Mouse (Mus musculus) adrenal gland, adult 2 months (tissue): ENCODE data around the gene Ube2b. TPM values are rescaled to one million over a fixed set of nuclear protein-coding genes. Genes with fewer than 3 reads are reported as not detected.
A peak's percentile ranks its signal among the peaks of the same experiment; 100 is the strongest.

Experiments used
- DNase-seq: peaks from one replicate; pipeline ENCODE4 v3.0.0; 2021
- polyA plus RNA-seq: library from polyadenylated mRNA; depleted of rRNA; stranded (reverse); fragments of >200 nt; gene quantifications from 2 replicates; pipeline ENCODE4 v1.2.3, GENCODE M21; 2012
- total RNA-seq, 2 experiments: library from RNA; stranded (reverse); gene quantifications; 2 replicates each; pipeline ENCODE4 v1.2.3; 2021

The Ube2b gene
- total and polyA plus RNA-seq, 3 experiments: 43.4 to 196 (median 133) TPM

DNA sequence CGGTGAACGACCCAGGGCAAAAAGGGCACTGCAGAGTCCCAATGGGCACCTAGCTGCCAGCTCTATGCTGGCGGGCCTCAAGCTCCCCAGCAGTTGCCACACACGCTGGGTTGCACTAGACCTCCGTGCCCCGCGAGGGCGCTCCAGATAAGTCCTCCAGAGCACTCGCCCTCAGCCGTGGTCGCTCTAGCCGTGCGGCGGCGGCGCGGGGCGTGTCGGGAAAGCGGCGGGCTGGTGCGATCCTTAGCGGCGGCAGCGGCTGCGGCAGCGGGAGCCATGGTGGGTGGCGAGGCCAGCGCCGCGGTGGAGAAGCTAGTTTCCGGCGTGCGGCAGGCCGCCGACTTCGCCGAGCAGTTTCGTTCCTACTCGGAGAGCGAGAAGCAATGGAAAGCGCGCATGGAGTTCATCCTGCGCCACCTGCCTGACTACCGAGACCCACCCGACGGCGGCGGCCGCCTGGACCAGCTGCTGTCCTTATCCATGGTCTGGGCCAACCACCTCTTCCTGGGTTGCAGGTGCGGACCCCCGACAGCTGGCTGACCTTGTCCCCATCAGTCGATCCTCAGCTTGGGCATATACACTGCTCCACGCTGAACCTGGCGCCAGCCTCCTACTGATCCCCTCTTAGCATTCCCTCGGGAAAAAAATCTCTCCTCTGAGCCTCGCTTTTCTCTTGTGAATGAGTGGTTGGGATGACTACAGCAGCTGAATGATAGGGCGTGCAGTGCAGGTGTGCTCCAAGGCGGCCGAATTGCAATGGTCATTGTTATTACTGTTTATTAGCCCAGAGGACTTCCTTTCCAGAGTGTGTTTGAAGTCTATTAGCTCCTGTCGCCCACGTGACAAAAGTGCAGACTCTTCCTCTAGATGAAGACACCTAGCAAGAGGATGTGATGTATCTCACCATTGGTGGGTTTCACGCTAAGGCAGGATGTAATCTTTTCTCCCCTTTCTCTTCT is 32.8 kb downstream of the Ube2b start, which contains the start of gene Cdkn2aipnl:
TSS of gene Cdkn2aipnl (plus strand) at position 219 of the 959 bp plus-strand sequence.
- DNase-seq: peak; percentile 97

DNA sequence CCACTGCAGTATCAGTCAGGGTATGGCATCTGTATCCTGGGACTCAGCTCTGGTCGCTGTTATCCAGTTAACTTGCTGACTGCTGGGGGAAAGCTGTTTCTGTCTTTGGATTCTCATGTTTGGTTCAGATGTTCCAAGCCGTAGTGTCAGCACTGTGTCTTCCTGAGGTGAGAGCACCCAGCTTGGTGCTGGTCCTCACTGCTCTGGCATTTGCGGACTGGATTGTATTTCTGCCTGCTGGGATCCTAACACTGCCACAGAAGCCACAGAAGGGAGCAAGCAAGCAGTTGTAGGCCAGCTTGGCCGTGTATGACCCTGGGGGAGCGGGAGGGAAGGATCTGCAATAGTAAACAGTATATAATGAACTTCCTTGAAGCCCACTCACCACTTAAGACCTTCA is 33.9 kb downstream of the Ube2b start:
- DNase-seq: no peak

DNA sequence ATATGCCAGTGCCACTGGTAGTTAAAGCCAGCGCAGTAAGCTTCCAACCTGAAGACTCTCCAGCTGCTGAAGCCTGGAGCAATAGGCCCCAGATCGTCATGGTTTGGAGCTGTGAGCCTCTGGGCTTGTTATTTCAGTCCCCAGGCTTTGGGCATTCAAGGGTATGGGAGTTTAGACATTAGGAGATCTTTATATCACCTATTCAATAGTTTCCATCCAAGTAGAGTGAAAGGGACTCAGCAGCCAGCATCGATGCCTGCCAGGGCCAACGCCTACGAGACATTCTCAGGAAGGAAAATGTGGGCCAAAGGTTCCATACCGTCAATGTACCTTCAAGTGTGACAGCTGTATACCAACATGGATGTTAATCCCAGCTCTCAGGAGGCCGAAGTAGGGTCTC is 38.3 kb downstream of the Ube2b start:
- no peak for DNase-seq

DNA sequence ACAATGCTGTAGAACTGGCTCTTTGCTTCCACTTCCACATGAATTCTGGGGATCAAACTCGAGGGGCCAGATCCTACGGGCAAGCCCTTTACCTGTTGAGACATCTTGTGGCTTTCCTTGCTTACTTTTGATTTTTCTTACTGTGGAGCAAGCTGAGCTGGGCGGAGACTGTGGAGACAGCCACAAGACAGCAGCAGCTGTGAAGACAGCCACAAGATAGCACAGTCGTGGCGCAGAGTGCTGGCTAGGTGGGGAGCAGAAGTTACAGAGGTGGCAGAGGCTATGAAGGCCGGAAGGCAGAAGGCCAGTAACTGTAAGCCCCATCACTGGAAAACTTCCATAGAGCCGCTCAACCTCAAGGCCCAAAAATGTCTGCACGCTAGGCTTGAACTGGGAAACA is 38.8 kb downstream of the Ube2b start:
- DNase-seq: no peak

- DNase-seq: peak; percentile 37
Observed at GRCm38 (mm10) chr11:51960967-51961471, 39.5 kb downstream of the Ube2b start.

- no peak for DNase-seq
Observed at GRCm38 (mm10) chr11:51960061-51960460, 40.5 kb downstream of the Ube2b start.

GRCm38 (mm10) chr11:51959511-51959910 is 41.1 kb downstream of the Ube2b start:
- DNase-seq: no peak

GRCm38 (mm10) chr11:51957760-51958159 is 42.8 kb downstream of the Ube2b start:
- DNase-seq: no peak

DNA sequence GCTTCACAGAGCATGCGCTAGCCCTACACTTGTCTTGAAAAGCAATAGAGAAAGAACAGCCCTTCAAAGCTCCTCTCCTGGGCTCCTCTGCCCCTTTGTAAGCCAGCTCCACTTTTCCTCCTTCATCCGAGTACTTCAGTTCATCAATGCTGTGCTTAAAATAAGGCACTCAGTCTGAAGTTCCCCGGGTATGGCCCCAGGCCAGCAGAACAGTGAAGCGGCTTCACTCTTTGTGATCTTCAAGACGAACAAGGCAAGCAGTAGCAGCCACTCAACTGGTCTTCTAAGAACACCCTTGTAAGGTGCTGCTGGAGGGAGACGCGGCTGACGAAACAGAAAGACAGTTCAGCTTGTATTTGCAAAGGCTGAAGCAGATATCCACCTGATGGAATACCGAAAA is 44.5 kb downstream of the Ube2b start:
- no peak for DNase-seq

DNA sequence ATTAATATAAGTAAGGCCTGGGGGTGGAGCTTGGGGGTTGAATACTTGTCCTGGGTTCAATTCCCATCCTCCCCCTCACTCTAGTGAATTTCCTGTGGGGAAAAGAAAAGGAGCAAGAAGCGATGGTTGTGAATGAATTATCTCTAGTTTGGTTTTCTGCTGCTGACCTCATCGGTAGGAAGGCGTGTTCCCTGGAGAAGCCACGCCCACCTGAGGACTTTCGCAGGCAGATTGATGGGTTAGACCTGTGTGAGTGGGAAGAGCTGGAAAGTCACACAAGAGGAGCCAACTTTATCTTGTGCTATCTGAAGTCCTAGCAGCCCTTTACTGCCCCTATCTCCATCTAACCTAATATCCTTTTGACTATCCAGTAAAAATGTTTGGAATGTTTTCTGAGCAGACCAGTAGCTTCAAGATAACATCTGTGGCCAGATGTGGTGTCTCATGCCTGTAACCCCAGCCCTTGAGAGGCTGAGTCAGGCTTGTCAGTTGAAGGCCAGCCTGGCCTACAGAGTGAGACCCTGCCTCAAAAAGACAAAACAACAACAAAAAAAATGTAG is 48.6 kb downstream of the Ube2b start:
- DNase-seq: no peak

DNA sequence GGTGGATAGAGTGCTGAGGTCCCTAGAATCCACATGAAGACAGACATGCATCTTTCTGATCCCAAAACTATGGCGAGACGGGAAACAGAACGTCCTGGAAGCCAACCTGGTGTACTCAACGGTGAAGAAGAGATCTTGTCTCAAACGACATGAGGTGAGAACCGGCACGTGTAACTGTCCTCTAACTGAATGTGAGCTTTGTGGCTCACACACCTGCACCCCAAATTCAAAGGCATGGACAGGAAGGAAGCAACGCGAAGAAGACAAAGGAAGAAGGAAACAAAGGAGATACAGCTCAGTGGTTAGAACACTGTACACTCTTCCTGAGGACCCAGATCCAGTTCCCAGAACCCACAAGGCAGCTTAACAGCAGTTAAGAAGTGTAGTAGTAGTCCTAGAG is 50.6 kb downstream of the Ube2b start:
- DNase-seq: no peak

GRCm38 (mm10) chr11:51949155-51949840 is 51.3 kb downstream of the Ube2b start:
- no peak for DNase-seq

DNA sequence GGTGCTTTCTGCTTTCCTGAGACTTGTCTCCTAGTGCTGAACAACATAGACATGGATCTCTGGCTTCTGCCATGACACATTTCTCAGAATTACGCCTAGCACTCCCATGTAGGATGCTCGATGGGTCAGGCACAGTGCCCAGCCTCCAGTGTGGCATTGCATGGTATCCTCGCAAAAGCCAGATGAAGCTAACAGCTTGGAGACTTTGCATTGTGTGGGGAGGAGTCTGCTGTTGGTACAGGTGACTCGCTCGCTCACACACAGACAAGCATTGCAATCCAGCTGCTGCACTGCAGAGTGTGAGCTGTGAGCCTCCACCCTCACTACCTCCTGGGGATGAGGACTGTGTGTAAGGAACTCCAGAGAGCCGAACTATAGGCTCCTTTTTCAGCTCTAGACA is 54.4 kb downstream of the Ube2b start:
- DNase-seq: no peak

- no peak for DNase-seq
Observed at GRCm38 (mm10) chr11:51945548-51945947, 55.0 kb downstream of the Ube2b start.

DNA sequence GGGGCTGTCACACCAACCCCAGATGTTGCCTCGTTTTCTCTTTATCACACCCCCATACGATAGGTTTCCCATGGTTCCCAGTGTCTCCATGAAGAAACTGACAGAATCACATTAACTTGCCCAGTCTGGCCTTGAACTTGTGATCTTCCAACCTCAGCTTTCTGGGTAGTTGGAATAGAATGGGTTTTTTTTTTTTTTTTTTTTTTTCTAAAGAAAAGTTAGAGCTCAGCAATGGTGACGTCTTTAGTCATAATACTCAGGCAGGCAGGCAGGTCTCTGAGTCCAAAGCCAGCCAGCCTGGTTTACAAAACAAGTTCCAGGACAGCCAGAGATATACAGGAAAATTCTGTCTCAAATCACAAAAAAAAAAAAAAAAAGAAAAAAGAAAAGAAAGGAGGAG is 56.3 kb downstream of the Ube2b start:
- no peak for DNase-seq

GRCm38 (mm10) chr11:51943500-51943841 is 57.1 kb downstream of the Ube2b start:
- DNase-seq: no peak

DNA sequence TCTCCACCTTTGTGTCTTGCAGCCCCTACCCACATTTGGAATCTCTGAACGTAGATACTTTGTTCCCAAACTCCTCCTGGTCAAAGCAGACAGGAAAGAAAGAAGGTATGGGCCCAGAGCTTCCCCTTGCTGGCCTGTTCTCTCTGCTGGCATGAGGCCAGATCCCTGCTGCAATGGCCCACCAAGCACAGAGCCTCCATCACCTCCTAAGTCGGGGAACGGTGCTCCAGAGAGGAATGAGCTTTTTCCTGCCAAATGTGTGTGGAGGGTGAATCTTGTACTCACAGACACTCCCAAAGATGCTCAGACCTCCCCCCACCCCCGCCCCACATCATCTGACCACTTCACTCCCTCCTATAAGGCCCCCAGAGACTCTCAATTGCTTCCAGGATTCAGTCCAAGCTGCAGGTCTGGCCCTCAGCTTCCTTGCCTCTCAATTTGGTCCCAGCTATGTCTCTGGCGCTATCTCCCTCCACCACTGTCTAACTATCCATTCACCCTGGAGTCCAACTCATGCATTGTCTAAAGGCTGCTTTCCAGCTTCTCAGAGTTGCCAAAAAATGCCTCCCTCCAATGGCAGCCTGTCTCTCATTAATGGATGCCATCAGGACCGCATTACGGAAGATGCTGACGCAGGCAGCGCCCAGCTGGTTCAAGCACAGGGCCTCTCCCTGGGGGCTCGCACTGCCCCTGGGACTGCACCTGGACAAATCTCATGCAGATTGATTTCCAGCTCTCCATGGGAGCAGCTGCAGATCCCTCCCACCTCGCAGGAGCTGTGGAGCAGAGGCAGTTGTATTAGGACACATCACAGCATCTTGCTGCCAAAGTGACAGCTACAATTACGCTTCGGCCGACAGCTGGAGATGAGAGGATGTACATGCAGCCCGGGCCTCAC is 57.7 kb downstream of the Ube2b start:
- no peak for DNase-seq

- DNase-seq: peak; percentile 50
Observed at GRCm38 (mm10) chr11:51940511-51940955, 60.0 kb downstream of the Ube2b start.

- no peak for DNase-seq
Observed at GRCm38 (mm10) chr11:51939590-51939955, 61.0 kb downstream of the Ube2b start.

- no peak for DNase-seq
Observed at GRCm38 (mm10) chr11:51938817-51939589, 61.6 kb downstream of the Ube2b start.

DNA sequence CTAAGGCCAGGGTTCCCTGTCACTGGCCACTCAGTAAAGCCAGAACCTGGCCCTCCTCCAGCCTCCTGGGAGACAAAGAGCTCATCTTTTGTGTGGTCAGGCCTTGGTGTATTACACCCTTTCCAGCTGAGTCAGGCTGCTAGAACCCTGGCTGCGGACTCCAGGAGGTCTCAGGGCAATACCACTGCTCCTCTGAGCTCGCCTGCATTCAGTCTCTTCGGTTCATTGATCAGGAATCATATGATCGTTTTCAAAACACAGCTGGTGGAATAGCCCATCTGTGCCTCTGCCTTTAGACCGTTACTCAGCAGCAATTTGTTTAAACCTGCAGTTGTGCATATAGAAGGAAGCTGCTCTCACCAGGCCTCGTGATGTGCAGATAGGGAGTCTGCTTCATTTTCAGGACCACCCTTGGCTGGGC is 63.2 kb downstream of the Ube2b start:
- DNase-seq: no peak
